Mouse (Mus musculus) lung, postnatal 14 days (tissue): ENCODE results near the gene Tmco3.
"Not testable (repeated sequence)": the region's sequence is repeated elsewhere in the genome, so short reads cannot be mapped to it uniquely, and the experiment has no call there.

Experiments
- DNase-seq: peaks from one replicate; pipeline ENCODE4 v3.0.0; 2021

The Tmco3 gene

GRCm38 (mm10) chr8:13306916-13307315, 18.9 kb downstream of the Tmco3 start:
- DNase-seq = no peak

GRCm38 (mm10) chr8:13314922-13315321, 26.9 kb downstream of the Tmco3 start:
- DNase-seq = no peak

GRCm38 (mm10) chr8:13316671-13317070, 28.7 kb downstream of the Tmco3 start:
- DNase-seq = no peak

GRCm38 (mm10) chr8:13326598-13326997, 38.6 kb downstream of the Tmco3 start:
- peak; percentile 39 for DNase-seq

- DNase-seq = no peak
Measured at GRCm38 (mm10) chr8:13334671-13335070, 46.7 kb downstream of the Tmco3 start.

GRCm38 (mm10) chr8:13337245-13337644, 49.3 kb downstream of the Tmco3 start:
- DNase-seq = not testable (repeated sequence)

- no peak for DNase-seq
Measured at GRCm38 (mm10) chr8:13337678-13338077, 49.7 kb downstream of the Tmco3 start.

GRCm38 (mm10) chr8:13338255-13338860, 50.4 kb downstream of the Tmco3 start, which contains the start of gene Tfdp1:
Gene Tfdp1 (plus strand): TSS chr8:13338751.
- DNase-seq = peak; percentile 69

- DNase-seq = peak; percentile 32
Measured at GRCm38 (mm10) chr8:13338901-13339645, 51.1 kb downstream of the Tmco3 start.

- DNase-seq = no peak
Measured at GRCm38 (mm10) chr8:13339646-13339990, 51.6 kb downstream of the Tmco3 start.

GRCm38 (mm10) chr8:13340650-13341049, 52.7 kb downstream of the Tmco3 start:
- no peak for DNase-seq

- DNase-seq = no peak
Measured at GRCm38 (mm10) chr8:13342340-13342739, 54.4 kb downstream of the Tmco3 start.

- no peak for DNase-seq
Measured at GRCm38 (mm10) chr8:13343134-13343533, 55.1 kb downstream of the Tmco3 start.

GRCm38 (mm10) chr8:13350052-13350451, 62.1 kb downstream of the Tmco3 start:
- no peak for DNase-seq

GRCm38 (mm10) chr8:13351593-13351992, 63.6 kb downstream of the Tmco3 start:
- no peak for DNase-seq

- DNase-seq = no peak
Measured at GRCm38 (mm10) chr8:13352601-13353000, 64.6 kb downstream of the Tmco3 start.

- DNase-seq = no peak
Measured at GRCm38 (mm10) chr8:13353155-13353833, 65.3 kb downstream of the Tmco3 start.

GRCm38 (mm10) chr8:13353883-13354282, 65.9 kb downstream of the Tmco3 start:
- no peak for DNase-seq

- no peak for DNase-seq
Measured at GRCm38 (mm10) chr8:13356221-13356620, 68.2 kb downstream of the Tmco3 start.

GRCm38 (mm10) chr8:13356681-13357080, 68.7 kb downstream of the Tmco3 start:
- DNase-seq = no peak

GRCm38 (mm10) chr8:13360213-13360612, 72.2 kb downstream of the Tmco3 start:
- no peak for DNase-seq

GRCm38 (mm10) chr8:13361865-13362264, 73.9 kb downstream of the Tmco3 start:
- DNase-seq = no peak
